Mouse (Mus musculus): Measurements from ENCODE around the gene Fam118b.

The Fam118b gene

DNA sequence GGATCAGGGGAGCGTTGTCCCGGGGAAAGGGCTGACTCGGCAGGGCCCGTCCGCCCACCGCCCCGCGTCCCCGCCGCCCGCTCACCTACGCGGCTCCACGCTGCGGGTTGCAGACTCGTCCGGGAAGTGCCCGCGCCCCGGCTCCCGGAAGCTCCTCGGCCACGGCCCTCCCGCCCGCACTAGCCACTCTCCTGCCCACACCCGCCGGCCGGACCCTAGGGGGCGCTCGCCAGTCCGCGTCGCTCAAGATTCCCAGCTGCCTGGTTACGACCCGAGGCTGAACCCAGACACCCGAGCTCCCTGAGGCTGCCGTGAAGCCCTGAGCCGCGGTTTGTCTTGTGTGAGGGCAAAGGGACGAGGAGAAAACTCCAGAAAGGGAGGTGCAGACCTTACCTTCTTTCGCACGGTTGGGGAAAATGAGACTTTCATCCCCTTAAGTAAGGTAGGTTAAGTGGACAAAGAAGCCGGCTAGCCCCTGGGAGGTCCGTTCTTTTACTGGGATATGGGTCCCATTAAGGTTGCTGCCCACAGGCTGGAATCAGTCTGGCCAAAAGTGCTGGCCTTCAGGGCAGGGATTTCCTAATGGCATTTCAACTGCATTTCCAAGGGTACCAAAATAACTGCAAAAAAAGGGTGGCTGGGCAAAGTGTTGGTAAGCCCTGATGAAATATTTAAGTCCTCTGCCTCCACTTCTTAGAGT is 67.7 kb downstream of the Fam118b start, which contains the start of the genes Srpr and Tirap:
Srpr (plus strand) TSS at position 404 of the 700 bp plus-strand sequence.
Tirap (minus strand) TSS at position 520 of the 700 bp plus-strand sequence.
- in situ Hi-C loops (cut with MboI; ENCODE audit: low sequenced_read_pairs), result no loop called here

GRCm38 (mm10) chr9:35198945-35199771 is 68.4 kb downstream of the Fam118b start:
- in situ Hi-C loops (cut with MboI; ENCODE audit: low sequenced_read_pairs), result no loop called here

DNA sequence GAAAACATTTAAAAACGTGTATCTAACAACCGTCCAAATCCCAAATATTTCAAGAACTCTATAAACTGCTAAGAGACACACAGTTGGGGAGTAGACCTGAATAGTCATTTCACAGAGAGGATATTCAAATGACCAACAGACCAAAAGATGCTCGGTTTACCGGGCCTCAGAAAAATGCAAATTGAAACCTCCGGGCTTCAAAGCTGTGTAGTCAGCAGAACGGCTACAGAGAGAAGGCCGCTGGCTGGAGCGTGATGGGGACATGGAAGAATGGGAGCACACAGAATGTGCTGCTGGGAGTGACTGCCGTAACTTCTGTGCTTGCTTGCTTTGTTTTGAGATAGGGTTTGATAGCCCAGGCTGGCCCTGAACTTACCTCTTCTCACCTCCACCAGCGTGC is 69.3 kb downstream of the Fam118b start:
- in situ Hi-C loops (cut with MboI; ENCODE audit: low sequenced_read_pairs), result no loop called here

- in situ Hi-C loops (cut with MboI; ENCODE audit: low sequenced_read_pairs), result no loop called here
These were observed 70.0 kb downstream of the Fam118b start for GRCm38 (mm10) chr9:35197625-35198024.

GRCm38 (mm10) chr9:35194048-35194447 is 73.6 kb downstream of the Fam118b start:
- in situ Hi-C loops (cut with MboI; ENCODE audit: low sequenced_read_pairs), result no loop called here

DNA sequence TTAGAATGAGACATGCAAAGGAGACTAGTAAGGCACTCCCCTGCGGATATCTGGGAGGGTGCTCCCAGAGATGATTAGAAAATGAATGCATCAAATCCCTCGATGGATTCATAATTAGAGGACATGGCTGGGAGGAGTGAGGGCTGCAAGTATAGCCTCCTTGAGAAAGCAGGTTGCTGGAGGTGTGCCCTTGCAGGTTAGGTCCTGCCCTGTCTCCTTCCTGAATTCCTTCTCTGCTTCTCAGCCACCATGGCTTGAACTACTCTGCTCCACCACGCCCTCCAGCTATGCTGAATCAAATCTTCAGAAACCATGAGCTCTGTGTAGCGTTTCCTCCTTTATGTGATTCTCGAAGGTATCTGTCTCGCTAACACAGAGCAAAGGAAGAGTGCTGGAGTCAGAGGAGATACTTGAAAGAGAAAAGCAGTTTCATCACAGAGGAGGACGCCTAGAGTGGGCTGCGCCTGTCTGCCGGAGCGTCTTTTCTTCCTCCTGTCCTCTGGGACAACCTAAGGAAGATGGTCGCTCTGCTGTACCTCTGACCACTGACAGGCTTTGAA is 74.5 kb downstream of the Fam118b start:
- in situ Hi-C loops (cut with MboI; ENCODE audit: low sequenced_read_pairs), result no loop called here

- in situ Hi-C loops (cut with MboI; ENCODE audit: low sequenced_read_pairs), result no loop called here
These were observed 78.9 kb downstream of the Fam118b start for GRCm38 (mm10) chr9:35188700-35189099.

- in situ Hi-C loops (cut with MboI; ENCODE audit: low sequenced_read_pairs), result no loop called here
These were observed 80.2 kb downstream of the Fam118b start for GRCm38 (mm10) chr9:35187351-35187903.

GRCm38 (mm10) chr9:35186430-35186829 is 81.2 kb downstream of the Fam118b start:
- in situ Hi-C loops (cut with MboI; ENCODE audit: low sequenced_read_pairs), result no loop called here

- in situ Hi-C loops (cut with MboI; ENCODE audit: low sequenced_read_pairs), result no loop called here
These were observed 84.2 kb downstream of the Fam118b start for GRCm38 (mm10) chr9:35183359-35183758.

DNA sequence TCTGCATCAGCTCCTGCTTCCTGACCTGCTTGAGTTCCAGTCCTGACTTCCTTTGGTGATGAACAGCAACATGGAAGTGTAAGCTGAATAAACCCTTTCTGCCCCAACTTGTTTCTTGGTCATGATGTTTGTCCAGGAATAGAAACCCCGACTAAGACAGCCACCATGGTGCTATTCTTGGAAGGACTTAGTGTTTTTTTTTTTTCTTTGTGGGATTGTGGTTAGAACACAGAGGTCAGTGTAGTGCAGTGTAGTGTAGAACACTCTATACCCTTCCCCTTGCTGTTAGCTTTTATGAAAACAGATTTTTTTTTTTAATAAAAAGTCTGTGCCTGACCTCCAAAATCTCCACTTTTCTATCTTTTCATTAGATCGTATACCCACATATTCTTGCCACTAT is 84.8 kb downstream of the Fam118b start:
- in situ Hi-C loops (cut with MboI; ENCODE audit: low sequenced_read_pairs), result no loop called here

DNA sequence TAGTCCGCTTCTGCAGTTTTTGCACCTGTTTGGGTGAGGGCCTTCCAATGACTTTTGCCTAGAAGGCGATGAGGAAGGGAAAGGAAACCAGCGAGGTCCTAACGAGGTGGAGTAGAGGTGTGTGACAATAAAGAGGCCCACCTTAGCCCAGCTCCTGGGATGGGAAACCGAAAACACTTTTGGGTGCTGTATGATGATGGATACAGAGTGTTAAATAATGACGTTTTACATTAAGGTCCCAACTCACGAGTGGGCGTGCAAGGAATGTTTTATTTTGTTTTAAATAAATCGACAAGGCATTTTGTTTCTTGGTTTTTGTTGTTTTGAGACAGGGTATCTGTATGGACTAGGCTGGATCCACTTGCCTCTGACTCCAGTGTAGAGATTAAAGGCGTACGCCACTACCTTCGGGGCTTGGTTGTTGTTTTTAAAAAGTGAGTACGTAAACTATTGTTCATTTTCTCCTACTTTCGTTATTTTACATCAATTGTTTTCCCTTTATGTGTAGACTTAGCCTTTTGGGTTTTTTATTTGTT is 91.4 kb downstream of the Fam118b start:
- in situ Hi-C loops (cut with MboI; ENCODE audit: low sequenced_read_pairs), result no loop called here

GRCm38 (mm10) chr9:35175251-35176123 is 92.1 kb downstream of the Fam118b start, which contains the start of gene Dcps:
Gene Dcps (minus strand): TSS chr9:35176061.
- in situ Hi-C loops (cut with MboI; ENCODE audit: low sequenced_read_pairs), result no loop called here

DNA sequence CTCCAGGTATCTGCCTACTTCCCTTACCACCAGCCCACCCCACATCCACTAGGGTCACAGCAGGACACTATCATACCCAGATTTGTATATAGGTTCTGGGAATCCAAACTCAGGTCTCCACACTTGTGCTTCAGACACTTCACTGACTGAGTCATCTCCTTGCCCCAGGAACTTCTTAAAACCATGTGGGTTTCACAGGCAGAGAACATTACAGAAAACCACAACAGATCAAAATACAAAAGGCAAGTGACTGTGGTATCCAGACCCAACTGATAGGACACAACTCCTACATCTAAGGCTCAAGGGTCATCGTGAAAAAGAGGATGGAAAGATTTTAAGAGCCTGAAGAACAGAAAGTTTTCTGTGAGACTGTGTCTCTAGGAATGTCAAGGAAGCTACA is 94.3 kb downstream of the Fam118b start:
- in situ Hi-C loops (cut with MboI; ENCODE audit: low sequenced_read_pairs), result no loop called here

- in situ Hi-C loops (cut with MboI; ENCODE audit: low sequenced_read_pairs), result no loop called here
These were observed 97.5 kb downstream of the Fam118b start for GRCm38 (mm10) chr9:35170071-35170470.

All from CH12F3 (cell line).